In genomic region chr7:3629543-3630477, GRCm38 (mm10) we compare ENCODE assay signal across 8 mouse cellular contexts. TPM values are rescaled to one million over a fixed set of nuclear protein-coding genes. Genes with fewer than 3 reads are reported as not detected.
DNase-seq lines count a peak whose midpoint lies in the region; ATAC-seq and TF ChIP-seq lines count a peak whose summit lies in the region.

TSS of gene Tfpt (minus strand) at chr7:3629929.
TSS of gene Prpf31 (plus strand) at chr7:3629985.

- H3K9me3 ChIP-seq in ES-Bruce4 (replicated peaks; ENCODE audit: control insufficient read depth, insufficient read depth, low read length, poor library complexity, severe bottlenecking), result no peaks in the 10 kb centered on the region
- no peaks in the 10 kb centered on the region for H3K9me3 ChIP-seq in forebrain, embryonic 13.5 days (replicated peaks)
- H3K9me3 ChIP-seq in neural tube, embryonic 15.5 days (replicated peaks), result no peaks in the 10 kb centered on the region

- TF ChIP-seq EP300 in ES-Bruce4 (IDR thresholded peaks at IDR 0.05; ENCODE audit: insufficient read depth, low read depth, low read length), result 0 out of 2 replicates have a peak, but pooled peaks have one; percentile 23

- peak within 1 kb of the TSS; percentile 71 for H3K9ac ChIP-seq in ES-Bruce4 (ENCODE audit: low read depth, poor library complexity, severe bottlenecking)
- H3K9ac ChIP-seq in forebrain, embryonic 13.5 days, result peak within 1 kb of the TSS; percentile 84
- H3K9ac ChIP-seq in neural tube, embryonic 15.5 days (replicated peaks), result peak within 1 kb of the TSS; percentile 79

- WGBS in forebrain, embryonic 13.5 days, result 2% methylated on average over 47 of the region's 47 CpGs
- under 1% methylated on average over 47 of the region's 47 CpGs for WGBS in neural tube, embryonic 15.5 days

- H3K36me3 ChIP-seq in ES-Bruce4 (ENCODE audit: control insufficient read depth, insufficient read depth, low read length, poor library complexity, severe bottlenecking), result peaks cover 24% of the 10 kb centered on the region
- H3K36me3 ChIP-seq in forebrain, embryonic 13.5 days (ENCODE audit: poor library complexity, severe bottlenecking), result peaks cover 41% of the 10 kb centered on the region
- peaks cover 35% of the 10 kb centered on the region for H3K36me3 ChIP-seq in neural tube, embryonic 15.5 days

- peak within 1 kb of the TSS; percentile 95 for H3K4me3 ChIP-seq in ES-Bruce4 (ENCODE audit: low read depth, low read length)
- H3K4me3 ChIP-seq in forebrain, embryonic 13.5 days, result peak within 1 kb of the TSS; percentile 70
- peak within 1 kb of the TSS; percentile 74 for H3K4me3 ChIP-seq in neural tube, embryonic 15.5 days (replicated peaks)

- peak; percentile 80 for ATAC-seq in cerebellum, adult (ENCODE audit: insufficient number of reproducible peaks, low FRiP score, low TSS enrichment)
- ATAC-seq in forebrain, embryonic 13.5 days, result peak; percentile 90
- ATAC-seq in neural tube, embryonic 15.5 days (ENCODE audit: low FRiP score), result peak; percentile 89

- H3K27ac ChIP-seq in ES-Bruce4 (ENCODE audit: insufficient read depth, low read length), result no peak within 1 kb of the TSS
- peak within 1 kb of the TSS; percentile 40 for H3K27ac ChIP-seq in forebrain, embryonic 13.5 days
- H3K27ac ChIP-seq in neural tube, embryonic 15.5 days (replicated peaks), result peak within 1 kb of the TSS; percentile 92

- DNase-seq in heart, postnatal 14 days, result peak; percentile 89 to 91
- peak; percentile 94 for DNase-seq in layer of hippocampus, adult 11-12 months (ENCODE audit: low spot score)
- peak; percentile 94 to 95 for DNase-seq in lung, adult 18-20 months
- DNase-seq in testis, postnatal 14 days (ENCODE audit: low spot score), result peak; percentile 92

- TF ChIP-seq POLR2A in ES-Bruce4 (IDR thresholded peaks at IDR 0.05; ENCODE audit: insufficient read depth, low read length), result no peak

- no peak for TF ChIP-seq CTCF in ES-Bruce4 (IDR thresholded peaks at IDR 0.05; ENCODE audit: low read depth, low read length)

- no peaks in the 10 kb centered on the region for H3K4me1 ChIP-seq in ES-Bruce4 (ENCODE audit: control insufficient read depth, insufficient read depth, low read length)
- peaks cover 29% of the 10 kb centered on the region for H3K4me1 ChIP-seq in forebrain, embryonic 13.5 days
- peaks cover 34% of the 10 kb centered on the region for H3K4me1 ChIP-seq in neural tube, embryonic 15.5 days

- H3K4me2 ChIP-seq in forebrain, embryonic 13.5 days, result peak within 1 kb of the TSS; percentile 97
- H3K4me2 ChIP-seq in neural tube, embryonic 15.5 days, result peak within 1 kb of the TSS; percentile 99

- intact Hi-C loops in heart, postnatal 14 days (cut with DNase I), result loop anchor here (1.0 to 5.0 kb wide), 2 partner anchors 13 to 72 kb away; partner anchors contain the start of genes Ndufa3 and Rps9

- no peaks in the 10 kb centered on the region for H3K27me3 ChIP-seq in ES-Bruce4 (ENCODE audit: control insufficient read depth, insufficient read depth, low read length, poor library complexity, severe bottlenecking)
- H3K27me3 ChIP-seq in forebrain, embryonic 13.5 days, result no peaks in the 10 kb centered on the region
- no peaks in the 10 kb centered on the region for H3K27me3 ChIP-seq in neural tube, embryonic 15.5 days (replicated peaks)

RNA-seq across cellular contexts. Expression of gene Tfpt, which starts in this region (rescaled TPM):
- 23.6 and 29.9 TPM in 2 replicates for polyA plus RNA-seq in ES-Bruce4 (2011; ENCODE audit: insufficient read depth, insufficient read length, low read depth, missing spikeins)
- 31.3 and 33.1 TPM in 2 replicates for polyA plus RNA-seq in forebrain, embryonic 13.5 days (2015; fragmentation: Nextera tagmentation; extraction: Ambion mirVana)
- total RNA-seq in heart, postnatal 14 days (2021), result 10 to 100 TPM; 15.1 to 16.9 TPM
- 34.6 and 39.7 TPM in 2 replicates for polyA plus RNA-seq in neural tube, embryonic 15.5 days (2015; fragmentation: Nextera tagmentation; extraction: Ambion mirVana)

RNA-seq across cellular contexts. Expression of gene Prpf31, which starts in this region (rescaled TPM):
- polyA plus RNA-seq in ES-Bruce4 (2011; ENCODE audit: insufficient read depth, insufficient read length, low read depth, missing spikeins), result 67.3 and 80.1 TPM in 2 replicates
- 134 and 149 TPM in 2 replicates for polyA plus RNA-seq in forebrain, embryonic 13.5 days (2015; fragmentation: Nextera tagmentation; extraction: Ambion mirVana)
- total RNA-seq in heart, postnatal 14 days (2021), result 10 to 100 TPM; 22.5 to 26.5 TPM
- 85.9 and 93.1 TPM in 2 replicates for polyA plus RNA-seq in neural tube, embryonic 15.5 days (2015; fragmentation: Nextera tagmentation; extraction: Ambion mirVana)
